Mouse (Mus musculus): ENCODE data around the gene Klhdc9. TPM values are rescaled to one million over a fixed set of nuclear protein-coding genes. Genes with fewer than 3 reads are reported as not detected.

Gene Klhdc9
- polyA plus RNA-seq, 1 experiment from 2014 or later, result 2.8 TPM

GRCm38 (mm10) chr1:171348665-171349064 lies 11.9 kb downstream of the Klhdc9 start:
- no peak for ATAC-seq (ENCODE audit: low FRiP score)
- Histone ChIP-seq H3K4me1 (replicated peaks) (peaks cover 39% of the 10 kb centered on the region), H3K9me3 (peaks cover 5% of the 10 kb centered on the region; the same call in 1 of the 2 replicates), H3K27ac (no peak overlapping the region), H3K27me3 (no peaks in the 10 kb centered on the region), H3K4me3 (no peak overlapping the region), H3K36me3 (peaks cover 3% of the 10 kb centered on the region; the same call in 1 of the 2 replicates), H3K9ac (no peak overlapping the region), H3K4me2 (no peak overlapping the region)
- WGBS, result 95% methylated on average over 3 of the region's 3 CpGs

- Histone ChIP-seq H3K27me3 (no peaks in the 10 kb centered on the region), H3K9me3 (peaks cover 5% of the 10 kb centered on the region; the same call in 1 of the 2 replicates), H3K9ac (peak overlapping the region; percentile 83), H3K36me3 (peaks cover 27% of the 10 kb centered on the region), H3K4me1 (replicated peaks) (peaks cover 44% of the 10 kb centered on the region), H3K4me3 (peak overlapping the region; percentile 93), H3K27ac (peak overlapping the region; percentile 87), H3K4me2 (peak overlapping the region; percentile 92)
- under 1% methylated on average over 14 of the region's 14 CpGs for WGBS
- ATAC-seq (ENCODE audit: low FRiP score), result no peak
These were observed 14.5 kb downstream of the Klhdc9 start for GRCm38 (mm10) chr1:171346095-171346450.

GRCm38 (mm10) chr1:171345225-171346094 lies 15.1 kb downstream of the Klhdc9 start, which contains the start of the genes Nit1 and Pfdn2:
TSS of gene Nit1 (minus strand) at chr1:171345646.
TSS of gene Pfdn2 (plus strand) at chr1:171345670.
- H3K4me2 ChIP-seq, result peak within 1 kb of the TSS; percentile 92
- H3K9me3 ChIP-seq, result peaks cover 5% of the 10 kb centered on the region; the same call in 1 of the 2 replicates
- peaks cover 33% of the 10 kb centered on the region for H3K36me3 ChIP-seq
- ATAC-seq (ENCODE audit: low FRiP score), result peak; percentile 94
- H3K4me1 ChIP-seq (replicated peaks), result peaks cover 44% of the 10 kb centered on the region
- H3K27ac ChIP-seq, result peak within 1 kb of the TSS; percentile 87
- peak within 1 kb of the TSS; percentile 93 for H3K4me3 ChIP-seq
- WGBS, result 1% methylated on average over 53 of the region's 53 CpGs
- H3K9ac ChIP-seq, result peak within 1 kb of the TSS; percentile 83
- H3K27me3 ChIP-seq, result no peaks in the 10 kb centered on the region

GRCm38 (mm10) chr1:171344715-171345114 lies 15.9 kb downstream of the Klhdc9 start:
- H3K4me3 ChIP-seq, result peak overlapping the region; percentile 93
- no peaks in the 10 kb centered on the region for H3K27me3 ChIP-seq
- peaks cover 5% of the 10 kb centered on the region; the same call in 1 of the 2 replicates for H3K9me3 ChIP-seq
- peak overlapping the region; percentile 92 for H3K4me2 ChIP-seq
- no peak overlapping the region for H3K27ac ChIP-seq
- H3K9ac ChIP-seq, result peak overlapping the region; percentile 83
- H3K36me3 ChIP-seq, result peaks cover 40% of the 10 kb centered on the region
- no peak for ATAC-seq (ENCODE audit: low FRiP score)
- 78% methylated on average over 9 of the region's 9 CpGs for WGBS
- peaks cover 44% of the 10 kb centered on the region for H3K4me1 ChIP-seq (replicated peaks)

- Histone ChIP-seq H3K9ac (no peak overlapping the region), H3K9me3 (peaks cover 5% of the 10 kb centered on the region; the same call in 1 of the 2 replicates), H3K36me3 (peaks cover 45% of the 10 kb centered on the region), H3K27ac (no peak overlapping the region), H3K4me1 (replicated peaks) (peaks cover 42% of the 10 kb centered on the region), H3K4me2 (peak overlapping the region; percentile 92), H3K27me3 (no peaks in the 10 kb centered on the region), H3K4me3 (peak overlapping the region; percentile 93; the same call in 1 of the 2 replicates)
- WGBS, result 82% methylated on average over 9 of the region's 9 CpGs
- no peak for ATAC-seq (ENCODE audit: low FRiP score)
These were observed 16.5 kb downstream of the Klhdc9 start for GRCm38 (mm10) chr1:171343922-171344677.

- H3K27me3 ChIP-seq, result no peaks in the 10 kb centered on the region
- WGBS, result 95% methylated on average over 16 of the region's 16 CpGs
- H3K9ac ChIP-seq, result no peak overlapping the region; the same call in 1 of the 2 replicates
- H3K27ac ChIP-seq, result no peak overlapping the region
- H3K4me3 ChIP-seq, result no peak overlapping the region
- peaks cover 5% of the 10 kb centered on the region; the same call in 1 of the 2 replicates for H3K9me3 ChIP-seq
- no peak overlapping the region for H3K4me2 ChIP-seq
- peaks cover 59% of the 10 kb centered on the region for H3K36me3 ChIP-seq
- peaks cover 32% of the 10 kb centered on the region for H3K4me1 ChIP-seq (replicated peaks)
- no peak for ATAC-seq (ENCODE audit: low FRiP score)
These were observed 18.1 kb downstream of the Klhdc9 start for GRCm38 (mm10) chr1:171342262-171343207.

GRCm38 (mm10) chr1:171330216-171330560 lies 30.4 kb downstream of the Klhdc9 start:
- peaks cover 13% of the 10 kb centered on the region; the same call in 1 of the 2 replicates for H3K36me3 ChIP-seq
- H3K9ac ChIP-seq, result peak overlapping the region; percentile 90
- H3K4me3 ChIP-seq, result peak overlapping the region; percentile 91
- H3K4me1 ChIP-seq (replicated peaks), result peaks cover 70% of the 10 kb centered on the region
- H3K27me3 ChIP-seq, result no peaks in the 10 kb centered on the region
- peak overlapping the region; percentile 90 for H3K4me2 ChIP-seq
- WGBS, result 0% methylated on average over 4 of the region's 4 CpGs
- peak overlapping the region; percentile 99 for H3K27ac ChIP-seq
- no peak for ATAC-seq (ENCODE audit: low FRiP score)
- no peaks in the 10 kb centered on the region for H3K9me3 ChIP-seq

- Histone ChIP-seq H3K36me3 (peaks cover 13% of the 10 kb centered on the region; the same call in 1 of the 2 replicates), H3K4me2 (peak overlapping the region; percentile 90), H3K9me3 (no peaks in the 10 kb centered on the region), H3K27me3 (no peaks in the 10 kb centered on the region), H3K4me3 (peak overlapping the region; percentile 91), H3K27ac (peak overlapping the region; percentile 99), H3K4me1 (replicated peaks) (peaks cover 69% of the 10 kb centered on the region), H3K9ac (peak overlapping the region; percentile 90)
- under 1% methylated on average over 60 of the region's 61 CpGs for WGBS
- peak; percentile 89 for ATAC-seq (ENCODE audit: low FRiP score)
These were observed 31.0 kb downstream of the Klhdc9 start for GRCm38 (mm10) chr1:171329433-171330215.

- Histone ChIP-seq H3K4me2 (peak within 1 kb of the TSS; percentile 90), H3K4me3 (peak within 1 kb of the TSS; percentile 91), H3K27me3 (no peaks in the 10 kb centered on the region), H3K9ac (peak within 1 kb of the TSS; percentile 90), H3K27ac (peak within 1 kb of the TSS; percentile 99), H3K4me1 (replicated peaks) (peaks cover 63% of the 10 kb centered on the region), H3K36me3 (peaks cover 13% of the 10 kb centered on the region; the same call in 1 of the 2 replicates), H3K9me3 (no peaks in the 10 kb centered on the region)
- peak; percentile 96 for ATAC-seq (ENCODE audit: low FRiP score)
- WGBS, result under 1% methylated on average over 47 of the region's 48 CpGs
These were observed 31.7 kb downstream of the Klhdc9 start, which contains the start of gene Dedd for GRCm38 (mm10) chr1:171328839-171329432. TSS of gene Dedd (plus strand) at chr1:171329145.

- H3K27me3 ChIP-seq, result no peaks in the 10 kb centered on the region
- 31% methylated on average over 9 of the region's 9 CpGs for WGBS
- H3K4me3 ChIP-seq, result peak overlapping the region; percentile 91
- H3K4me2 ChIP-seq, result peak overlapping the region; percentile 90
- H3K4me1 ChIP-seq (replicated peaks), result peaks cover 57% of the 10 kb centered on the region
- peak overlapping the region; percentile 90 for H3K9ac ChIP-seq
- no peak for ATAC-seq (ENCODE audit: low FRiP score)
- H3K9me3 ChIP-seq, result no peaks in the 10 kb centered on the region
- H3K36me3 ChIP-seq, result peaks cover 7% of the 10 kb centered on the region; the same call in 1 of the 2 replicates
- H3K27ac ChIP-seq, result peak overlapping the region; percentile 99
These were observed 32.4 kb downstream of the Klhdc9 start for GRCm38 (mm10) chr1:171328244-171328643.

All from hindbrain, embryonic 13.5 days (tissue).